In genomic region chr10:84801521-84801920, GRCm38 (mm10) we compare ENCODE assay signal across 28 mouse cellular contexts. TPM values are rescaled to one million over a fixed set of nuclear protein-coding genes. Genes with fewer than 3 reads are reported as not detected.
DNase-seq lines count a peak whose midpoint lies in the region; ATAC-seq and TF ChIP-seq lines count a peak whose summit lies in the region.
"Had no signal": no experiment of that assay in that cellular context is flagged by ENCODE, and none has a peak within 500 bp of the region (broad histone marks: within the 10 kb centered on the region; RNA-seq: fewer than 3 reads in every experiment).

No protein-coding gene starts in this region.

- no peak overlapping the region for H3K4me2 ChIP-seq in liver, embryonic 13.5 days
- H3K4me2 ChIP-seq: kidney, embryonic 15.5 days; midbrain, embryonic 12.5 days; neural tube, embryonic 12.5 days had no signal

- H3K27ac ChIP-seq in MEL (ENCODE audit: control insufficient read depth, low read depth, low read length) = no peak overlapping the region
- no peak overlapping the region for H3K27ac ChIP-seq in liver, embryonic 13.5 days
- H3K27ac ChIP-seq: kidney, embryonic 15.5 days; layer of hippocampus, adult 2 months; midbrain, embryonic 12.5 days; neural tube, embryonic 12.5 days had no signal

- no peak for TF ChIP-seq EP300 in MEL (IDR thresholded peaks at IDR 0.05; ENCODE audit: low read depth in 1 of 2, low read length in 2 of 2)

- H3K36me3 ChIP-seq in MEL (ENCODE audit: control insufficient read depth in 1 of 2, insufficient read depth in 2 of 2, low read length in 2 of 2) = peaks cover 0 to 2% of the 10 kb centered on the region in 2 experiments; a peak in 1 of 4 replicates
- H3K36me3 ChIP-seq in liver, embryonic 13.5 days = no peaks in the 10 kb centered on the region
- H3K36me3 ChIP-seq in splenic B cell, adult 2 months (ENCODE audit: control insufficient read depth, insufficient read depth, low read length, poor library complexity, severe bottlenecking) = no peaks in the 10 kb centered on the region
- H3K36me3 ChIP-seq: kidney, embryonic 15.5 days had no signal

- TF ChIP-seq POLR2A in MEL (IDR thresholded peaks at IDR 0.05; ENCODE audit: control insufficient read depth in 1 of 2, insufficient read depth in 1 of 2, low read depth in 1 of 2, low read length in 2 of 2, poor library complexity in 1 of 2) = no peak

- no peak for TF ChIP-seq RAD21 in MEL (IDR thresholded peaks at IDR 0.05; ENCODE audit: low read depth, low read length)

- peak; percentile 87 for DNase-seq in heart, adult 11 months
- DNase-seq in heart, adult 9 months (ENCODE audit: low spot score in 2 of 2) = no peak
- peak; percentile 38 for DNase-seq in MEL (ENCODE audit: low read depth, low spot score)
- peak; percentile 9 for DNase-seq in liver, embryonic 13.5 days
- peak; percentile 55 for DNase-seq in splenic B cell, adult 2 months (ENCODE audit: low read depth, low spot score)
- no peak for DNase-seq in left cerebral cortex, postnatal 25 days (ENCODE audit: low spot score in 2 of 2)
- DNase-seq in embryo, embryonic 10 days (ENCODE audit: low spot score) = no peak
- DNase-seq: adrenal gland, postnatal 25 days; cerebellum, adult 11-12 months; cerebellum, adult 9-11 months; kidney, adult 18-20 months; kidney, postnatal 36 days; lung, adult 2 months; lung, postnatal 10 days; thymus, adult 2 months had no signal

- TF ChIP-seq CTCF in MEL (IDR thresholded peaks at IDR 0.05 in 2 of 3, conservative IDR thresholded peaks at IDR 0.05 in 1 of 3; ENCODE audit: control insufficient read depth in 1 of 3, insufficient read depth in 1 of 3, low read depth in 2 of 3, low read length in 3 of 3, poor library complexity in 1 of 3, severe bottlenecking in 1 of 3) = no peak

- H3K9me3 ChIP-seq in MEL (replicated peaks; ENCODE audit: insufficient read depth, low read length) = no peaks in the 10 kb centered on the region
- no peaks in the 10 kb centered on the region for H3K9me3 ChIP-seq in liver, embryonic 13.5 days (replicated peaks)
- H3K9me3 ChIP-seq: kidney, embryonic 15.5 days; midbrain, embryonic 12.5 days; neural tube, embryonic 12.5 days had no signal

- H3K9ac ChIP-seq in MEL (ENCODE audit: control insufficient read depth, low read depth, low read length, poor library complexity, severe bottlenecking) = no peak overlapping the region
- H3K9ac ChIP-seq in liver, embryonic 13.5 days = no peak overlapping the region
- H3K9ac ChIP-seq: kidney, embryonic 15.5 days; midbrain, embryonic 12.5 days; neural tube, embryonic 12.5 days had no signal

- peaks cover 0 to 4% of the 10 kb centered on the region in 2 experiments; a peak in 2 of 4 replicates for H3K4me1 ChIP-seq in MEL (ENCODE audit: control insufficient read depth in 1 of 2, insufficient read depth in 2 of 2, low read length in 2 of 2)
- peaks cover 10% of the 10 kb centered on the region for H3K4me1 ChIP-seq in liver, embryonic 13.5 days (replicated peaks)
- H3K4me1 ChIP-seq: kidney, embryonic 15.5 days; neural tube, embryonic 12.5 days had no signal

- intact Hi-C loops in left cerebral cortex, postnatal 25 days (cut with DNase I) = no loop called here

- H3K4me3 ChIP-seq in MEL (ENCODE audit: control insufficient read depth in 1 of 2, insufficient read depth in 1 of 2, low read depth in 2 of 2, low read length in 2 of 2) = no peak overlapping the region
- H3K4me3 ChIP-seq in liver, embryonic 13.5 days (replicated peaks) = no peak overlapping the region
- H3K4me3 ChIP-seq: erythroblast, embryonic 14.5 days; kidney, embryonic 15.5 days; layer of hippocampus, adult 2 months; midbrain, embryonic 12.5 days; myocyte; neural tube, embryonic 12.5 days had no signal

- WGBS in liver, embryonic 13.5 days (ENCODE audit: insufficient replicate concordance) = 18% methylated on average over 6 of the region's 6 CpGs

- H3K27me3 ChIP-seq in MEL (ENCODE audit: control insufficient read depth in 1 of 2, insufficient read depth in 2 of 2, low read length in 2 of 2) = no peaks in the 10 kb centered on the region; a peak in 1 of 4 replicates
- no peaks in the 10 kb centered on the region for H3K27me3 ChIP-seq in liver, embryonic 13.5 days
- no peaks in the 10 kb centered on the region for H3K27me3 ChIP-seq in splenic B cell, adult 2 months (ENCODE audit: control insufficient read depth, insufficient read depth, low read length, poor library complexity, severe bottlenecking)
- H3K27me3 ChIP-seq: kidney, embryonic 15.5 days; midbrain, embryonic 12.5 days; neural tube, embryonic 12.5 days had no signal

- H3K79me2 ChIP-seq in MEL (ENCODE audit: control insufficient read depth, insufficient read depth, low read length, poor library complexity) = no peaks in the 10 kb centered on the region

- ATAC-seq in liver, embryonic 13.5 days (ENCODE audit: low read depth) = peak; percentile 53; the same call in 1 of the 2 replicates
- ATAC-seq: forebrain, embryonic 16.5 days; hindbrain, embryonic 16.5 days had no signal

TF ChIP-seq in MEL, 35 proteins besides CTCF, POLR2A, EP300 and RAD21:
- TF ChIP-seq USF1 (IDR thresholded peaks at IDR 0.05; ENCODE audit: low read depth, low read length) (peak; percentile 33; the same call in 1 of the 2 replicates), TAL1 (IDR thresholded peaks at IDR 0.05; ENCODE audit: low read length) (peak; percentile 39; the same call in 1 of the 2 replicates), MYC (IDR thresholded peaks at IDR 0.05; ENCODE audit: low read depth, low read length) (no peak)

RNA-seq across cellular contexts. Expression of gene Rfx4, which starts 45.7 kb away (rescaled TPM):
- not detected in 2 replicates for total RNA-seq in MEL (2012; rRNA removed)
- polyA plus RNA-seq in MEL (2012; ENCODE audit: insufficient read depth in 1 of 2, insufficient read length in 2 of 2, low read depth in 1 of 2, low replicate concordance in 2 of 2, missing spikeins in 1 of 2) = not detected
- not detected in 2 replicates for polyA plus RNA-seq in liver, embryonic 13.5 days (2015; fragmentation: Nextera tagmentation; extraction: Ambion mirVana)
- 10 to 100 TPM; 11.4 to 12.3 TPM for total RNA-seq in left cerebral cortex, postnatal 25 days (2021)
- total RNA-seq: adrenal gland, postnatal 25 days; gastrocnemius, adult 8-10 months; heart, adult 8-10 months had no signal
- polyA plus RNA-seq: erythroblast, embryonic 14.5 days; heart, embryonic 14.5 days; intestine, embryonic 14.5 days; stomach, embryonic 16.5 days had no signal

Comparison
In these comparisons a context has a peak if more than half of its experiments do, and no peak if none do; other contexts are left out.
1. DNase-seq: peak in heart, adult 11 months (single experiment), MEL (single experiment), liver, embryonic 13.5 days (single experiment) and splenic B cell, adult 2 months (single experiment); none in heart, adult 9 months (0 of 2), left cerebral cortex, postnatal 25 days (0 of 2) and embryo, embryonic 10 days (single experiment).
2. RNA of gene Rfx4, which starts 45.7 kb away (total RNA-seq): 11.4 to 12.3 TPM in left cerebral cortex, postnatal 25 days; not detected in MEL; every median in the first group is over 10 times any median in the second.